Mouse (Mus musculus) urinary bladder, postnatal 14 days (tissue): ENCODE measurements at regions not wholly inside any gene's neighbourhood (a gene's known extent, or its start where the extent isn't known, plus 50 kb on each side); places are given as distances from the start of the nearest gene placed in this dataset.
A peak's percentile ranks its signal among the peaks of the same experiment; 100 is the strongest.

Source experiments
- DNase-seq: peaks from one replicate; pipeline ENCODE4 v3.0.0; 2021; ENCODE audit warnings: low spot score

DNA sequence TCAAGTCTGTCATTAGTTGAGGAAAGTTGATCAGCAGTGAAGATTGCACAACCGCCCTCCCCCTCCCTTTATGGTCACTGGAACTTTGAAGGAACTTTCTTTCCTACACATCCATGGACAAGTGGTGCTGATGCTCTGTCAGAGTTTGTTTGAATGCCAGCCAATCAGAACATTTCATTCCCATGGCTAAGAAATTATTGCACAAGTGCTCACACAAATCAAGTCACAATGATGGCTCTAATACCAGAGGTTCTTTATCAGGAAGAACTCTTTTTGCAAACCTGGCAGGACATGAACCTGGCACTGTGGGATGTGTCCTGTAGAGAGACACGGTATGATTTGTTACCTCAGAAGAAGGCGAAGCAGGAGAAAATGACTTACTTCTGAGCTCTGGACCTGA is 54.3 kb upstream of the Spry2 start:
- peak; percentile 40 for DNase-seq

DNA sequence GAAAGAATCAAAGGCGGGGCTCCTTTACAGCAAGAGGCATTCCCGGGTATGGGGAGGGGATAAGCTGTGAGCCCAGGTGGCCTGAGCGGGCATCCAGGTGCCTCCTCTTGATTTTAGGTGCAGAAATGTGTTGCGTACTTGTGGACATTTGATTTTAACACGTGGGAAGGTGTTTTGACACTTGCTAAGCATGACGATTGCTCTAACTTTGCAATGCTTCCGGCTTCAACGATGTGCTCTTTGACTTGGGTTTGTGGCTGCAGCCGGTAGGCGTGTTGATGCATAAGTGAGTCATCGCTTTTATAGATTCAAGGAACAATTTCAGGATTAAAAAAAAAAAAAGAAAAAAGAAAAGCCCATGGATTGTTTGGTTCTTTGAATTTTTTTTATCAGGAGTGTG is 58.5 kb upstream of the Spry2 start:
- no peak for DNase-seq

DNA sequence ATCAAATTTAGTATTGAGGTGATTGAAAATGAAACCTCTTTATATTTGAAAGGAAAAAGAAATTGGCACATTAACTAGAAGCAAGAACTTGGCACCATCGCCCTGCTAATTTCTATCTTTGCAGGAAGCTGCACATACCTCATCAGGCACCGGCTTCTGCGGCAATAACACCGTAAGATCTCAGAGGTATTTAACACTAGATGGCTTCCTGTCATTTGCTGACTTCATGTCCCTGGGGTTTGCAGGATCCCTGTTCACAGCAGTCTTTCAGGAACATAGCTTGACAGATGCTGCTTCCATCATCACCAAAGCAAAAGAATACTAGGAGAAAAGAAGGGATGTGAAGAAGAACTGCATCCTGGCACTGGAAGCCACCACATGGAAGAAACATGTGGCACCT is 60.2 kb upstream of the Spry2 start:
- DNase-seq: no peak

- DNase-seq: no peak
Measured at GRCm38 (mm10) chr14:105958005-105958404, 61.4 kb upstream of the Spry2 start.

DNA sequence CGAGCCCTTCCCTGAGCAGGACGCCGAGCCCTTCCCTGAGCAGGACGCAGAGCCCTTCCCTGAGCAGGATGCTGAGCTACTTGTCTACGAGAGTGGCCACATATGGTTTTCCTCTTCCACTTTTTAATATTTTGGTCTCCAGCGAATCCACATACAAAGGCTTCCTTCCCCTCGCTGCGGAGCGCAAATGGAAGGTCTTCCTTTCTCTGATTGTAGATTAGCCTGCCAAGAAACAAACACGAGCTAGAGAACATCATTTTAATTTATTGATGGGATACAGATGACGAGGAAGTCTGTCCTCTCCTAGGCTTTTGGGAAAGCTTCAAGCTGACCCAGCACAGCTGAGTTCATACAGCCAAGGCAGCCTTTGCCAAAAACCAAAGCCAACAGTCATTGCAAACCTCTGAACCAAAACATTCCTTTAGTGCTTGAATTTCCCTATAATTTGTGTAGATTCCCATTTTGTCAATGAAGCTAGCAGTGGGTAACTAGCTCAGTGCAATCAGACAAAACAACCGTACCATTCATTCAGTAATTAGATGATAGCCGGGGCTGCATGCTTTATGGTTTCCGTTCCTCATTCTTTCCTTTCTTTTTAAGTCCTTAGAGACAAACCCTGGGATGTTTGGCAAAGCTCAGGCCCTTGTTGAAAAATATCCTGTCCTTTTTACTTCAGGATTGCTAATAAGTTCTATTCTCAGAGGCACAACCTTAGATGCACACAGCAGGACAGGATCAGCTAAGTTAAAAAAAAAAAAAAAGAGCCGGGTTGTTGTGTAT is 83.1 kb upstream of the Spry2 start:
- peak; percentile 49 for DNase-seq

GRCm38 (mm10) chr14:105980324-105980680 is 83.7 kb upstream of the Spry2 start:
- DNase-seq: no peak

- DNase-seq: no peak
Measured at GRCm38 (mm10) chr14:105987341-105987882, 90.8 kb upstream of the Spry2 start.

DNA sequence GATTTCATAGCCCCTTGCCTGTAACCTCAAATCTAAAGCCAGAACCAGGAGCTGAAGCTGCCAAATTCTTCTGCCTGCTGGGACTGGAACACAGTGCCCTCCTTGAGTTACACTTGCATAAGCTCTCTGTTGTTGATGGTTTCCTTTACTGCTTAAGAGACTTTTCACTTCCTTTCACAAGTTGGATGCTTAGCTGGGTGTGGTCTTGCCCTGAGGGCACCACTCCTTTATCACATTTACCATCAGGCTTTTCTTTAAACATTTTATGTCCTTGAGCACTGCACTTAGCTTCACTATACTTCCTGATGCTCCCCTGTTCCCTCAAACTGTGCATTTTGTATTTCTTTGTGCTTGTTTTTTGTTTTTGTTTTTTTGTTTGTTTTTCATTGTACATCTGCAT is 92.1 kb upstream of the Spry2 start:
- no peak for DNase-seq

DNA sequence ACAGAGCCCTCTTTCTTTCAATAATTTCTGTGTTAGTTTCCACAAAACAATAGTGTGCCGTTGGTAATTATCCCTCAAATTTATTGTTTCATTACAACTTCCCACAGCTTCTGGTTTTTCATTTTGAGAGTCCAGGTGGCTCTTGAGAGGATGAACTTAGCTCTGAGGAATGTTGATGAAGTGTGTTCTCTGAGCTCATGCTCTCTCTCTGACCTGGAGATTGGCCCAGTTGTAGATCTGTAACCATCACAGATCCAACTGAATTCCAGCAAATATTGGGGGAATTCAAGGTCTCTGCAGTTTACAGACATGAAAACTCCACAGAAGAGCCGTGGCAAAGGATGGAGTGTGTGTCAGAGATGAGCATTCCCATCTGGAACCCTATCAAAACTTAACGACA is 96.5 kb upstream of the Spry2 start:
- DNase-seq: no peak

DNA sequence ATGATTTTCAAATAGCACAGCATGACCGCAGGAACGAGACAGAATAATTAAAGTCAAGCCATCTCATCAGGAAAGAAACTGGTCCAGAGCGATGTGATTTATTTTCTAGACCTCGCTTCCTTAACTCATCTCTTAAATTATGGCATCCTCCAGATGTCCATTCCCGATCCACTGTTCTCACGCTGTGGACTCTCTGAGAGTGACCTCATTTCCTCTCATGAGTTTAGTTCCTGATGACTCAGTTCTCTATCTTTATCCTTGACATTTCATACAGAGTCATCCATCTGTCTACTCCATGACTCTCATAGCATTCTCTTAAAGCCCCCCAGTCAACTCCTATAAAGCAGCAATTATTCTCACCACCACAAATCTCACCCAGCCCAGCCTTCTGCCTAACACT is 103.2 kb upstream of the Spry2 start:
- no peak for DNase-seq

DNA sequence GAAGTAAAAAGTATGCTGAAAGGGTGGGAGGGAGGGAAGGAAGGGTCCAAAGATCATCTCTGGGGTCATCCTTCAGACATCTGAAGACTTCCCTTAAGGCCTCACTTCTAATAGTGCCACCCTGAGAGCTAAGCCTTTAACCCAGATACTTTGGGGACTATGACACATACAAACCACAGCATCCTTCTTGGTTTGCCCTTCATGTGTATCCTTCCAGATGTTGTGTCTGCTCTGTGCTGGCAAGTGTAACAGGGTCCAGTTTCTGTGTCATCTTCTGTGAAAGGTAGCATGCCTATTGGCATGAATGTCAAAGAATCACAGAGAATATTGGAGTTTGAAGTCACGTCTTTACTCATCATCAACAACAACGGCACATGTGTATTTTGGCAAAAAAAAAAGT is 98.2 kb upstream of the Trim52 start:
- DNase-seq: no peak

DNA sequence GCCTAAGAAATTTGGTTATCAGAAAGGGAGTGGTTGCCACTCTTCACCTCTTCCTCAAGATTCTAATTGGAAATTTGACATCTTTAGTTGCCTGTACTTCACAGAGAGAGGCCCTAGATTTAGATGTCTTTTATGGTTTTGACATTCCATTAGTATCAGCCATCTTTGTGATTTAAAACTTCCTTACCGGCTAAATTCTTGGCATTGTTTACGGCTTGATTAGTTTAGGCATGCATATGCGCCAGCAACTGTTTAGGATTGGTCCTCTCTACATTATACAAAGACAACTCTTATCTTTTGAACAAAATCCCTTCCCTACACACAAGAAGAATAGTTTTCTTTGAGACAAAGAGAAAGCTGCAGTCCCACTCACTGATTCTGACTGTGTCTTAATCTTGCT is 97.0 kb upstream of the Trim52 start:
- no peak for DNase-seq

DNA sequence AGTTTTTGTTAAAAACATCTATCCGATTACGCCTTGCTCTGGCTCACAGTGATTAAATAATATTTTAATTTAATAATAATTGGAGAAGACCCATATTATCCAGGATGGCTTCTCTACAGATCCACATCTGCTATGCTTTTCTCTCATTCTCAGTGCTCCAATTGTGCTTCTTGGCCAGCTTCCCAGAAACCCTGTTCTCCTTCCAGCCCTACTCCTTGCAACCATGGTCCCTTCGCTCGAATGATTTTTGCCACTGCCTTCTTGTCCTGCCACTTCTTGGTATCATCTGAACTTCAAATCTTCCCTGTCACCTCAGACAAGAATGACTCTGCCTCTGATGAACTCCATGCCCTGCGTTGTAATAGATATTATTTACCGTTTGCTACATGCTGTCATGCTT is 95.0 kb upstream of the Trim52 start:
- no peak for DNase-seq

- peak; percentile 48 for DNase-seq
Measured at GRCm38 (mm10) chr14:106011991-106012427, 94.0 kb upstream of the Trim52 start.

GRCm38 (mm10) chr14:106022806-106023205 is 83.2 kb upstream of the Trim52 start:
- no peak for DNase-seq

GRCm38 (mm10) chr14:106026815-106027214 is 79.2 kb upstream of the Trim52 start:
- DNase-seq: no peak

DNA sequence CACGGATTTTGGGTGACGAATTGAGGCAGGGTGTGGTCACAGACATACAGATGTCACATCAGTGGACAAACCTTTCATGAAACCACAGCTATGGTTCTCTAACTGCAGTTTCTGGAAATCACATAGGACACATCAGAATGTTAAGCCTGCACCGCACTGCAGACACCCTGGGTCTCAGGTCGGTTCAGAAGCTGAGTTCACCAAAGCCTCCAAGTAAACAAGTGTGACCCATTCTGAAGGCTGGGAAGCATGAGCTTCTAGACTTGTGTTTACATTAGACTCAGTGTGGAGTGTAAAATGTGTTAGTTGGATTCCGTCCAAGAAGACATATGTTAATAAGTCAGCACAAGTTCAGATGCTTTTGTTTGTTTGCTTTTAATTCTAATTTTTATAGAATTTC is 78.3 kb upstream of the Trim52 start:
- no peak for DNase-seq

DNA sequence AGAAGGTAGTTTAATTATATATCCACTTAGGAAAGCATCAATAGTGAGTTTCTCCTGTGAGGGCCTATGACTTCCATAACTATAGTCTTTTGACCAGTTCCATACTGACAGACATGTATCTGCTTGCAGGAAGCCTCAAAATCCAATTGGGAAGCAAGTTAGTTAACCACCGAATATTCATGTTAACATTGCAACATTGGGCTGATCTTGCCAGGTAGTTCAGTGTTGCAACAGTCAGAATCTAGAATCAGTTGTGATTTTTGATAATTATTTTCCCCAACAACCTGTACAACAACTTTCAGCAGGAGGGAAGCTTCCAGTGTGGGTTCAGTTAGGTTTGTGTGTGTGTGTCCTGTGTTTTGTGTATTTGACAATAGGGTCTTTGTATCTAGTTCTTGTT is 74.9 kb upstream of the Trim52 start:
- no peak for DNase-seq

DNA sequence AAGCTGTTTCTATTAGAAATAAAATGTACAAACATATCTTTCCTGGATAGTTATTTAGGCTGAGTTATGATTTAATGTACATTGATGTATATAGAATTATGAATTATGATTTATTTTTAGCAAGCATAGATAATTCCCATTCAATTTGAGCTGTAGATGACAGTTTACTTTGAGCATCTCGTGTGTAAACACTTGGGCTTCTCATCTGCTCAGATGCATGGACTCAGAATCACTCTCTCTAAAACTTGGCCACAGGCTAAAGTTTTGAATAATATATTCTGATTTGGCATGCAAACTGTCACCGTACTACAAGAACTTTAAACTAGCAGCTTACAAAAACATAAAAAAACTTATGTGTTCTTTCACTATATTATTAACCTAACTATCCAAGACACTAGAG is 72.2 kb upstream of the Trim52 start:
- DNase-seq: no peak

- no peak for DNase-seq
Measured at GRCm38 (mm10) chr14:106034933-106035665, 70.9 kb upstream of the Trim52 start.

- DNase-seq: no peak
Measured at GRCm38 (mm10) chr14:106044274-106044673, 61.7 kb upstream of the Trim52 start.

DNA sequence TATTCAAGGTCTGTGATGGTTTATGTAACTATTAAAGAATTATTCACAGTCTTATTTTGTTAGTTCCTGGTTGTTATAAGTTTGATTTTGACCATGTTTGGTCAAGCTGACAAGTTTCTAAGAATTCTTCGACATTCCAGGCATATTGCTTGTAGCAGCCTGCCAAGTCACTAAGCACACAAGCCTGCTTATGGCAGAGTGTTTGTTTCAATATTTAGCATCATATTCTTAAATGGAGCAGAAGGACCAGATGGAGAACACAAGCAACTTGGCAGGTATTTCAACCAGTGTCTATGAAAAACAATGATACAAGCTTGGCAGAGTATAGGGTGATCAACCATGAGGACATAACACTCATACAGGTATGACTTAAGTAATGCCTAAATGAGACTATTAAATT is 55.8 kb upstream of the Trim52 start:
- no peak for DNase-seq
